Mouse (Mus musculus): ENCODE measurements at regions not wholly inside any gene's neighbourhood (a gene's known extent, or its start where the extent isn't known, plus 50 kb on each side); places are given as distances from the start of the nearest gene placed in this dataset.

DNA sequence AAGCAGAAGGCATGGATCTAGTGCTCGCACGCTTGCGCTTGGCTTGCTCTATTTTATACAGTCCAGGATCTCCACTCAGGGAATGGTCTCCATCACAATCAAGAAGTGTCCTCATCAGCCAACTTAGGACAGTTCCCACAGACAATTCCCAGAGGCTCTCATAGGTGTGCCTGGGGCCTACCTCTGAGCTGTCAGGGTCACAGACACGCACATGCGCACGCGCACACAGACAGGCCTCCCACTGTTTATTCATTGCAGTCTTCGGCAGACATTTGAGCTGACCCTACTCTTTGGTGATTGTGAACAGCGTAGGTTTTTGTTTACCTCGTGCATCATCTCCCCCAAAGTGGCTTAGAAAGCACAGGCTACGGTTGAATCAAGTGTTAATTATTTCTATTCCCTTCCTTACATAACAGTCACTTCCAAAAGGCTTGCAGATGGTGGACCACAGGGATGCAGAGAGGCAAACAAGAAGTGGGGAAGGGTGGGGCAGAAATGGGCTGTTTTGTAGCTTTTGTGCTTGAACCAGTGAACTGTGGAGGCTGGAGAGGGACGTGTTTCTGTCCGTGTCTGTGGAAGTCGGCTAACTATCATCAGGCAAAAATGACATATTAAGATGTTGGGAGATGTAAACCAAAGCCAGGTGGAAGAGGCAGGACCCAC, 53.5 kb upstream of the Smg1 start:
- Histone ChIP-seq H3K4me1 (peaks cover 8% of the 10 kb centered on the region), H3K27ac (replicated peaks) (no peak overlapping the region), H3K27me3 (no peaks in the 10 kb centered on the region), H3K9ac (replicated peaks) (no peak overlapping the region), H3K4me3 (no peak overlapping the region), H3K36me3 (no peaks in the 10 kb centered on the region), H3K9me3 (no peaks in the 10 kb centered on the region), H3K4me2 (replicated peaks) (peak overlapping the region; percentile 25)
- peak; percentile 20 for ATAC-seq (replicated peaks)
- 53% methylated on average over 14 of the region's 14 CpGs for WGBS

DNA sequence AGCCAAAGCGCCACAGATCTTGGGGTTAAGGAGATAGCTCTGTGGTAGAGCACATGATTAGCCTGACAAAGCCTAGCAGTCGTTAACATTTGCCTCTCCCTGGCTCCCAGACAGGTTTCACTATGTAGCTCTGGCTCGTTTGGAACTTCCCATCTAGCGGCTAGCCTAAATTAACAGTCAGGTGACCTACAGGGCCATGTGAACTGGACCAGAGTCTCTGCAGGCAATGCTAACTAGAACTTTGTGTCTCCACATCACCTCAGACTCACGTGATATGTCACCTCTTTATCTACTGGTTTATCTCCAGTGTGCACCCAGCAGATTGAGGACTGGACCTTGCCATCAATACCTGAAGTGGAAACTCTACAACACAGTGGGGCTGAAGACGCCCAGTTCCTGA, 52.4 kb upstream of the Smg1 start:
- Histone ChIP-seq H3K4me3 (no peak overlapping the region), H3K27ac (replicated peaks) (no peak overlapping the region), H3K27me3 (no peaks in the 10 kb centered on the region), H3K4me1 (peaks cover 8% of the 10 kb centered on the region), H3K9ac (replicated peaks) (no peak overlapping the region), H3K9me3 (no peaks in the 10 kb centered on the region), H3K4me2 (replicated peaks) (no peak overlapping the region), H3K36me3 (no peaks in the 10 kb centered on the region)
- 75% methylated on average over 6 of the region's 6 CpGs for WGBS
- no peak for ATAC-seq (replicated peaks)

GRCm38 (mm10) chr7:118295275-118295674, 51.8 kb upstream of the Smg1 start:
- H3K27ac ChIP-seq (replicated peaks): no peak overlapping the region
- H3K36me3 ChIP-seq: no peaks in the 10 kb centered on the region
- no peak for ATAC-seq (replicated peaks)
- H3K9ac ChIP-seq (replicated peaks): no peak overlapping the region
- H3K27me3 ChIP-seq: no peaks in the 10 kb centered on the region
- WGBS: 81% methylated on average over 11 of the region's 11 CpGs
- no peaks in the 10 kb centered on the region for H3K9me3 ChIP-seq
- H3K4me2 ChIP-seq (replicated peaks): no peak overlapping the region
- H3K4me3 ChIP-seq: no peak overlapping the region
- H3K4me1 ChIP-seq: peaks cover 8% of the 10 kb centered on the region

- H3K36me3 ChIP-seq: no peaks in the 10 kb centered on the region
- no peak overlapping the region for H3K4me3 ChIP-seq
- ATAC-seq (replicated peaks): no peak
- WGBS: 91% methylated on average over 12 of the region's 12 CpGs
- no peaks in the 10 kb centered on the region for H3K9me3 ChIP-seq
- H3K27ac ChIP-seq (replicated peaks): no peak overlapping the region
- H3K4me1 ChIP-seq: peaks cover 8% of the 10 kb centered on the region
- H3K4me2 ChIP-seq (replicated peaks): no peak overlapping the region
- no peak overlapping the region for H3K9ac ChIP-seq (replicated peaks)
- H3K27me3 ChIP-seq: no peaks in the 10 kb centered on the region
These were observed 51.2 kb upstream of the Smg1 start for GRCm38 (mm10) chr7:118294637-118295036.

Measured in forebrain, embryonic 15.5 days (tissue).